24 mouse cellular contexts compared by ENCODE assay signal in genomic region chr11:62869715-62870371, GRCm38 (mm10).
"Had no signal": no experiment of that assay in that cellular context is flagged by ENCODE, and none has a peak within 500 bp of the region (broad histone marks: within the 10 kb centered on the region; RNA-seq: fewer than 3 reads in every experiment).

No protein-coding gene starts in this region.

- H3K4me1 ChIP-seq: heart, embryonic 13.5 days; heart, embryonic 15.5 days; hindbrain, embryonic 12.5 days; intestine, embryonic 15.5 days; limb, embryonic 10.5 days; limb, embryonic 12.5 days had no signal

- H3K27me3 ChIP-seq: heart, embryonic 15.5 days; hindbrain, embryonic 12.5 days; intestine, embryonic 15.5 days; limb, embryonic 12.5 days had no signal

- H3K4me2 ChIP-seq: heart, embryonic 11.5 days; heart, embryonic 13.5 days; heart, embryonic 15.5 days; hindbrain, embryonic 12.5 days; hindbrain, embryonic 14.5 days; intestine, embryonic 15.5 days; limb, embryonic 12.5 days had no signal

- H3K4me3 ChIP-seq: heart, adult 2 months; heart, embryonic 13.5 days; heart, embryonic 15.5 days; hindbrain, embryonic 12.5 days; intestine, embryonic 15.5 days; left cerebral cortex, adult 2 months; limb, embryonic 10.5 days; limb, embryonic 12.5 days had no signal

- ATAC-seq: forebrain, postnatal 0 days; hindbrain, embryonic 16.5 days; inflammation-experienced regulatory T-cells, adult 6 months; intestine, embryonic 15.5 days; intestine, postnatal 0 days had no signal

- H3K9ac ChIP-seq: forebrain, postnatal 0 days; heart, embryonic 13.5 days; heart, embryonic 15.5 days; hindbrain, embryonic 12.5 days; hindbrain, embryonic 14.5 days; intestine, embryonic 15.5 days; limb, embryonic 12.5 days had no signal

- H3K27ac ChIP-seq: heart, adult 2 months; heart, embryonic 13.5 days; heart, embryonic 15.5 days; hindbrain, embryonic 12.5 days; hindbrain, embryonic 14.5 days; intestine, embryonic 15.5 days; left cerebral cortex, adult 2 months; limb, embryonic 10.5 days; limb, embryonic 12.5 days had no signal

- H3K36me3 ChIP-seq: heart, embryonic 13.5 days; heart, embryonic 15.5 days; hindbrain, embryonic 12.5 days; intestine, embryonic 15.5 days; limb, embryonic 10.5 days; limb, embryonic 12.5 days had no signal

- DNase-seq: forebrain, postnatal 0 days; gastrocnemius, postnatal 14 days; gastrocnemius, postnatal 36 days; heart, adult 11 months; heart, adult 2 months; heart, postnatal 14 days; heart, postnatal 36 days; kidney, adult 18-20 months; kidney, adult 8-10 months; kidney, postnatal 10 days; kidney, postnatal 25 days; kidney, postnatal 4 days had no signal

- H3K9me3 ChIP-seq: heart, embryonic 13.5 days; heart, embryonic 15.5 days; hindbrain, embryonic 12.5 days; intestine, embryonic 15.5 days; limb, embryonic 10.5 days; limb, embryonic 12.5 days had no signal
